Mouse (Mus musculus): ENCODE results near the gene Tiprl.

GRCm38 (mm10) chr1:165164920-165165319, 71.9 kb downstream of the Tiprl start:
- no peak for TF ChIP-seq POLR2A (IDR thresholded peaks at IDR 0.05; ENCODE audit: extremely low read depth, insufficient read depth, low read length)
- TF ChIP-seq CTCF (IDR thresholded peaks at IDR 0.05; ENCODE audit: extremely low read depth, insufficient read depth, low read length): no peak

Data from cortical plate, adult 2 months (tissue).